In the genomic region with DNA sequence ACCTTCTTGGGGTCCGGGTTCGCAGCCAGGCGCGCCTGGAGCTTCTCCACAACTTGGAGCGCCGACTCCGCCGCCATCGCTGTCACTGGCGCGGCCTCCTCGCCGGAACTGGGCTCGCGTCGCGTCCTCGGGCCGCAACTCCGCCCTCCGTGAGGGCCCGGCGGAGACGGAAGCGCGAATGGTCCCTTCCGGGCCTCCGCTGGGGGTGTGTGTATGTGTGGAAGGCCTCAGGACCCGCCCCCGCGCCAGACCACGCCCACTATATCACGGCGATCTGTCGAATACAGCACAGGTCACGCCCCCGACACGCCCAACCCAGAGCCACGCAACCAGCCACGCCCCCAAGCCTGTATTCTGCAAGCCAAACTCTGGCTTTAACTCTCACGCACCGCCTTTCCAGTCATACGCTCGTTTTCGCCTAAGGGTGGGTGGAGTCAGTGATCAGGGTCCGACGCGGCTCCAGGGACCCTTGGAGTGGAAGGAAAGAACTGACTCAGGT, we compare ENCODE assay signal across 8 mouse cellular contexts. TPM values are rescaled to one million over a fixed set of nuclear protein-coding genes. Genes with fewer than 3 reads are reported as not detected.
A peak's percentile ranks its signal among the peaks of the same experiment; 100 is the strongest.
DNase-seq lines count a peak whose midpoint lies in the region; ATAC-seq lines count a peak whose summit lies in the region.

A gene (minus strand): TSS at position 215 of the 499 bp plus-strand sequence.

- peak within 1 kb of the TSS; percentile 100 for H3K4me3 ChIP-seq in hindbrain, embryonic 12.5 days

- peak within 1 kb of the TSS; percentile 98 for H3K4me2 ChIP-seq in hindbrain, embryonic 12.5 days (replicated peaks)

- under 1% methylated on average over 48 of the region's 48 CpGs for WGBS in hindbrain, embryonic 12.5 days

- peak; percentile 99 for DNase-seq in NIH3T3 (ENCODE audit: low read depth)
- DNase-seq in cerebellum, postnatal 10 days = peak; percentile 99 to 100
- peak; percentile 99 for DNase-seq in frontal cortex, postnatal 10 days (ENCODE audit: low spot score in 2 of 2)
- DNase-seq in layer of hippocampus, postnatal 14 days (ENCODE audit: low spot score in 2 of 2) = peak; percentile 96 to 99
- DNase-seq in lung, postnatal 14 days = peak; percentile 100
- DNase-seq in retina, adult 2 months (ENCODE audit: low read depth, low spot score) = peak; percentile 97
- peak; percentile 100 for DNase-seq in thymus, postnatal 36 days

- peak within 1 kb of the TSS; percentile 90 for H3K27ac ChIP-seq in hindbrain, embryonic 12.5 days

- peak; percentile 98 for ATAC-seq in hindbrain, embryonic 12.5 days (ENCODE audit: low FRiP score)

- H3K36me3 ChIP-seq in hindbrain, embryonic 12.5 days = no peaks in the 10 kb centered on the region

- H3K9me3 ChIP-seq in hindbrain, embryonic 12.5 days (replicated peaks) = no peaks in the 10 kb centered on the region

- no peaks in the 10 kb centered on the region for H3K27me3 ChIP-seq in hindbrain, embryonic 12.5 days

- peak within 1 kb of the TSS; percentile 99 for H3K9ac ChIP-seq in hindbrain, embryonic 12.5 days

- H3K4me1 ChIP-seq in hindbrain, embryonic 12.5 days = peaks cover 11% of the 10 kb centered on the region

RNA-seq across cellular contexts. Expression of the gene that starts here (rescaled TPM):
- 36.5 and 41.5 TPM in 2 replicates for polyA plus RNA-seq in hindbrain, embryonic 12.5 days (2016; fragmentation: Nextera tagmentation; extraction: Ambion mirVana)
- 10 to 100 TPM; 31.7 TPM for total RNA-seq in layer of hippocampus, postnatal 14 days (2021)

Comparison
In these comparisons a context has a peak if more than half of its experiments do, and no peak if none do; other contexts are left out.
1. Peak in every context shown above with its lines: DNase-seq, ATAC-seq, H3K4me3 ChIP-seq and H3K27ac ChIP-seq.